Comparison of ENCODE assay signal across 22 mouse cellular contexts in the genomic region with DNA sequence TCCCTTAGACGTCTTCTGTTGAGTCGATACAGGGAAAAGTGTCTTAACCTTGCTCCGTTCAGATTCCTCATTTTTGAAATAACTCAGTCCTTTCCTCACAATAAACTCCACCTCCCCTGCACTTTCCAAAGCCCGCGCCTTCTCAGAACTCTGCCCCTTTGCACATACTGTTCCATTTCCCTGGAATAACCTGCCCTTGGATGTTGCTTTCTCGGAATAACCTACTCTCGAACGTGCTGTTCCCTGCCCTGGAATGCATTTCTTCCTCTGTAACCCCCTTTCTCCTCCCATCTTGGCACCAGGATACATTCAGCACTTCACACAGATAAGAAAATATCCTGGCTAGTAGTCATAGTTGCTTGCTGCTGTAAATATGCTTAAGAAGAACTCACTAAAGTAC. TPM values are rescaled to one million over a fixed set of nuclear protein-coding genes. Genes with fewer than 3 reads are reported as not detected.
DNase-seq lines count a peak whose midpoint lies in the region; ATAC-seq and TF ChIP-seq lines count a peak whose summit lies in the region.
"Had no signal": no experiment of that assay in that cellular context is flagged by ENCODE, and none has a peak within 500 bp of the region (broad histone marks: within the 10 kb centered on the region; RNA-seq: fewer than 3 reads in every experiment).

No protein-coding gene starts in this region.

- no peak for TF ChIP-seq POLR2A in lung, adult 2 months (IDR thresholded peaks at IDR 0.05; ENCODE audit: borderline replicate concordance, extremely low read depth, low read depth, low read length)

- H3K9ac ChIP-seq in heart, embryonic 12.5 days: no peak overlapping the region
- no peak overlapping the region for H3K9ac ChIP-seq in lung, postnatal 0 days (replicated peaks; ENCODE audit: low read depth)
- H3K9ac ChIP-seq in heart, embryonic 16.5 days (ENCODE audit: low read length): no peak overlapping the region
- H3K9ac ChIP-seq: embryonic facial prominence, embryonic 13.5 days; forebrain, embryonic 13.5 days; intestine, embryonic 15.5 days; liver, embryonic 14.5 days had no signal

- DNase-seq in heart, adult 11 months: peak; percentile 91
- DNase-seq in lung, postnatal 0 days (ENCODE audit: low spot score): peak; percentile 62
- DNase-seq in lung, adult 2 months: no peak
- DNase-seq in limb, embryonic 10.5 days (ENCODE audit: low spot score): peak; percentile 11
- DNase-seq in retina, embryonic 14.5 days (ENCODE audit: low spot score): no peak
- no peak for DNase-seq in adipocyte (ENCODE audit: low spot score)
- DNase-seq: adrenal gland, postnatal 14 days; cerebellum, adult 2 months; cerebellum, postnatal 25 days; embryo, embryonic 11 days; gastrocnemius, postnatal 36 days; kidney, postnatal 25 days; thymus, postnatal 14 days had no signal

- TF ChIP-seq EP300 in lung, postnatal 0 days (IDR thresholded peaks at IDR 0.05): peak; percentile 100

- WGBS in heart, embryonic 12.5 days: 75% methylated on average over 8 of the region's 8 CpGs
- 70% methylated on average over 8 of the region's 8 CpGs for WGBS in lung, postnatal 0 days
- 61% methylated on average over 8 of the region's 8 CpGs for WGBS in lung, adult 2 months
- 59% methylated on average over 8 of the region's 8 CpGs for WGBS in heart, embryonic 16.5 days
- 92% methylated on average over 8 of the region's 8 CpGs for WGBS in limb, embryonic 10.5 days

- H3K9me3 ChIP-seq in heart, embryonic 12.5 days (replicated peaks): no peaks in the 10 kb centered on the region
- no peaks in the 10 kb centered on the region for H3K9me3 ChIP-seq in lung, postnatal 0 days (ENCODE audit: low read length)
- no peaks in the 10 kb centered on the region for H3K9me3 ChIP-seq in heart, embryonic 16.5 days (replicated peaks; ENCODE audit: control insufficient read depth, low read length)
- H3K9me3 ChIP-seq in limb, embryonic 10.5 days (replicated peaks): no peaks in the 10 kb centered on the region
- H3K9me3 ChIP-seq: embryonic facial prominence, embryonic 13.5 days; forebrain, embryonic 13.5 days; intestine, embryonic 15.5 days had no signal

- no peak for TF ChIP-seq CTCF in lung, postnatal 0 days (IDR thresholded peaks at IDR 0.05)
- no peak for TF ChIP-seq CTCF in lung, adult 2 months (IDR thresholded peaks at IDR 0.05; ENCODE audit: insufficient read depth, low read length)

- ATAC-seq in heart, embryonic 12.5 days (ENCODE audit: insufficient number of reproducible peaks, low FRiP score): no peak
- ATAC-seq in lung, postnatal 0 days: peak; percentile 80
- peak; percentile 59; the same call in 1 of the 2 replicates for ATAC-seq in heart, embryonic 16.5 days (replicated peaks; ENCODE audit: extremely low read depth, insufficient read depth, low FRiP score)
- ATAC-seq: forebrain, embryonic 13.5 days; hindbrain, embryonic 16.5 days; intestine, embryonic 15.5 days had no signal

- H3K27me3 ChIP-seq in heart, embryonic 12.5 days (replicated peaks): no peaks in the 10 kb centered on the region
- no peaks in the 10 kb centered on the region for H3K27me3 ChIP-seq in lung, postnatal 0 days (replicated peaks; ENCODE audit: insufficient read depth, low read length)
- H3K27me3 ChIP-seq in heart, embryonic 16.5 days (ENCODE audit: control insufficient read depth, insufficient read depth, low read length): no peaks in the 10 kb centered on the region
- no peaks in the 10 kb centered on the region for H3K27me3 ChIP-seq in limb, embryonic 10.5 days (ENCODE audit: low read depth, poor library complexity, severe bottlenecking)
- H3K27me3 ChIP-seq: embryonic facial prominence, embryonic 13.5 days; forebrain, embryonic 13.5 days; intestine, embryonic 15.5 days had no signal

- H3K4me3 ChIP-seq in heart, embryonic 12.5 days: no peak overlapping the region
- H3K4me3 ChIP-seq in lung, postnatal 0 days (ENCODE audit: low read depth, low read length): no peak overlapping the region
- H3K4me3 ChIP-seq in lung, adult 2 months (replicated peaks; ENCODE audit: extremely low read depth, low read depth, low read length): no peak overlapping the region
- H3K4me3 ChIP-seq in heart, embryonic 16.5 days (ENCODE audit: low read length): no peak overlapping the region
- no peak overlapping the region for H3K4me3 ChIP-seq in limb, embryonic 10.5 days
- H3K4me3 ChIP-seq: embryonic facial prominence, embryonic 13.5 days; erythroblast, embryonic 14.5 days; forebrain, embryonic 13.5 days; intestine, embryonic 15.5 days had no signal

- no peak overlapping the region for H3K4me2 ChIP-seq in heart, embryonic 12.5 days
- no peak overlapping the region for H3K4me2 ChIP-seq in lung, postnatal 0 days (replicated peaks; ENCODE audit: low read depth, low read length)
- H3K4me2 ChIP-seq in heart, embryonic 16.5 days (ENCODE audit: low read depth, low read length): peak overlapping the region; percentile 20; the same call in 1 of the 2 replicates
- H3K4me2 ChIP-seq: embryonic facial prominence, embryonic 13.5 days; forebrain, embryonic 13.5 days; intestine, embryonic 15.5 days had no signal

- peaks cover 13% of the 10 kb centered on the region for H3K4me1 ChIP-seq in heart, embryonic 12.5 days (replicated peaks)
- H3K4me1 ChIP-seq in lung, postnatal 0 days (ENCODE audit: insufficient read depth, low read depth, low read length): no peaks in the 10 kb centered on the region
- H3K4me1 ChIP-seq in lung, adult 2 months (ENCODE audit: control insufficient read depth, insufficient read depth, low read length): no peaks in the 10 kb centered on the region
- H3K4me1 ChIP-seq in heart, embryonic 16.5 days (ENCODE audit: control insufficient read depth, insufficient read depth, low read length): peaks cover 3% of the 10 kb centered on the region
- H3K4me1 ChIP-seq in limb, embryonic 10.5 days: peaks cover 11% of the 10 kb centered on the region
- H3K4me1 ChIP-seq: intestine, embryonic 15.5 days had no signal

- H3K36me3 ChIP-seq in heart, embryonic 12.5 days: no peaks in the 10 kb centered on the region
- H3K36me3 ChIP-seq in lung, postnatal 0 days (ENCODE audit: insufficient read depth, low read length): no peaks in the 10 kb centered on the region
- H3K36me3 ChIP-seq in heart, embryonic 16.5 days (ENCODE audit: control insufficient read depth, insufficient read depth): no peaks in the 10 kb centered on the region
- H3K36me3 ChIP-seq in limb, embryonic 10.5 days: peaks cover 13% of the 10 kb centered on the region; the same call in 1 of the 2 replicates
- H3K36me3 ChIP-seq: embryonic facial prominence, embryonic 13.5 days; intestine, embryonic 15.5 days had no signal

- H3K27ac ChIP-seq in heart, embryonic 12.5 days (ENCODE audit: poor library complexity, severe bottlenecking): no peak overlapping the region
- H3K27ac ChIP-seq in lung, postnatal 0 days (ENCODE audit: low read length): no peak overlapping the region
- H3K27ac ChIP-seq in heart, embryonic 16.5 days (ENCODE audit: low read length): peak overlapping the region; percentile 33; the same call in 1 of the 2 replicates
- H3K27ac ChIP-seq in limb, embryonic 10.5 days: no peak overlapping the region
- H3K27ac ChIP-seq: embryonic facial prominence, embryonic 13.5 days; forebrain, embryonic 13.5 days; intestine, embryonic 15.5 days; liver, embryonic 14.5 days; macrophage had no signal

RNA-seq across cellular contexts. Expression of a gene that starts 5.6 kb away (rescaled TPM):
- 85.3 and 92.7 TPM in 2 replicates for polyA plus RNA-seq in heart, embryonic 12.5 days (2016; fragmentation: Nextera tagmentation; extraction: Ambion mirVana)
- 22.2 and 24.1 TPM in 2 replicates for polyA plus RNA-seq in lung, postnatal 0 days (2015; fragmentation: Nextera tagmentation; extraction: Ambion mirVana)
- 3.4 and 5.0 TPM in 2 replicates for polyA plus RNA-seq in lung, adult 2 months (2012; rRNA removed)
- polyA plus RNA-seq in heart, embryonic 16.5 days (2015; fragmentation: Nextera tagmentation; extraction: Ambion mirVana): 34.5 and 38.0 TPM in 2 replicates
- 203 and 204 TPM in 2 replicates for polyA plus RNA-seq in limb, embryonic 10.5 days (2016; fragmentation: Nextera tagmentation; extraction: Ambion mirVana)

Comparison
In these comparisons a context has a peak if more than half of its experiments do, and no peak if none do; other contexts are left out.
1. DNase-seq: peak in heart, adult 11 months (single experiment), lung, postnatal 0 days (single experiment) and limb, embryonic 10.5 days (single experiment); none in lung, adult 2 months (single experiment), retina, embryonic 14.5 days (single experiment) and adipocyte (single experiment).